Mouse (Mus musculus): ENCODE measurements around the gene Gnb5. TPM values are rescaled to one million over a fixed set of nuclear protein-coding genes. Genes with fewer than 3 reads are reported as not detected.

Gnb5 gene
- polyA plus RNA-seq, 1 experiment: 7.2 TPM

DNA sequence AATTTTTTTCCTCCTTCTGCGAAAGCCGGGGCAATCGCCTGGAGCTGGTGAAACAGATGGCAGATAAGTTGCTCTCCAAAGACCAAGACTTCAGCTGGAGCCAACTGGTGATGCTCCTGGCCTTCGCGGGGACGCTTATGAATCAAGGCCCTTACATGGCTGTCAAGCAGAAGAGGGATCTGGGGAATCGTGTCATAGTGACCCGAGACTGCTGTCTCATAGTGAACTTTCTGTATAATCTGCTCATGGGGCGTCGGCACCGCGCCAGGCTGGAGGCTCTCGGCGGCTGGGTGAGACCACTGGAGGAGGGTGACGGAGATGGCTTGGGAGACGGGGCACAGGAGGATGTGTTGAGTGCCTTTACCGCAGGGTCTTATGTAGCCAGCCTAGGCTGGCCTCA is 42.0 kb downstream of the Gnb5 start:
- Histone ChIP-seq H3K36me3 (ENCODE audit: control insufficient read depth, insufficient read depth) (no peaks in the 10 kb centered on the region), H3K79me2 (ENCODE audit: control insufficient read depth, insufficient read depth) (no peaks in the 10 kb centered on the region), H3K4me3 (ENCODE audit: insufficient read depth, poor library complexity, severe bottlenecking) (no peak overlapping the region), H3ac (ENCODE audit: control insufficient read depth, insufficient read length, low read depth) (no peak overlapping the region), H3K27me3 (ENCODE audit: control insufficient read depth, insufficient read depth, insufficient read length) (no peaks in the 10 kb centered on the region), H3K79me3 (ENCODE audit: low read depth) (no peaks in the 10 kb centered on the region)
- no peak for TF ChIP-seq USF1 (IDR thresholded peaks at IDR 0.05; ENCODE audit: low read depth)
- TF ChIP-seq MAX (IDR thresholded peaks at IDR 0.05): no peak
- no peak for TF ChIP-seq FOSL1 (IDR thresholded peaks at IDR 0.05; ENCODE audit: insufficient read depth, low read length, poor library complexity, severe bottlenecking)

- no peak overlapping the region for H3K4me3 ChIP-seq (ENCODE audit: insufficient read depth, poor library complexity, severe bottlenecking)
- no peaks in the 10 kb centered on the region for H3K36me3 ChIP-seq (ENCODE audit: control insufficient read depth, insufficient read depth)
- H3K79me3 ChIP-seq (ENCODE audit: low read depth): no peaks in the 10 kb centered on the region
- H3K27me3 ChIP-seq (ENCODE audit: control insufficient read depth, insufficient read depth, insufficient read length): no peaks in the 10 kb centered on the region
- TF ChIP-seq MYOD1 (IDR thresholded peaks at IDR 0.05; ENCODE audit: control insufficient read depth, insufficient read length, low read depth) (no peak), FOSL1 (IDR thresholded peaks at IDR 0.05; ENCODE audit: insufficient read depth, low read length, poor library complexity, severe bottlenecking) (no peak), MYOG (IDR thresholded peaks at IDR 0.05; ENCODE audit: control insufficient read depth, extremely low read depth, insufficient read length) (no peak), CTCF (IDR thresholded peaks at IDR 0.05; ENCODE audit: control insufficient read depth, insufficient read depth, insufficient read length) (no peak), MAX (IDR thresholded peaks at IDR 0.05) (no peak), CEBPB (IDR thresholded peaks at IDR 0.05; ENCODE audit: low read depth) (no peak), USF1 (IDR thresholded peaks at IDR 0.05; ENCODE audit: low read depth) (no peak)
- H3ac ChIP-seq (ENCODE audit: control insufficient read depth, insufficient read length, low read depth): no peak overlapping the region
- H3K79me2 ChIP-seq (ENCODE audit: control insufficient read depth, insufficient read depth): no peaks in the 10 kb centered on the region
Observed at GRCm38 (mm10) chr9:75348641-75349040, 42.6 kb downstream of the Gnb5 start.

- Histone ChIP-seq H3K79me3 (ENCODE audit: low read depth) (no peaks in the 10 kb centered on the region), H3K27me3 (ENCODE audit: control insufficient read depth, insufficient read depth, insufficient read length) (no peaks in the 10 kb centered on the region), H3K79me2 (ENCODE audit: control insufficient read depth, insufficient read depth) (no peaks in the 10 kb centered on the region), H3K4me3 (ENCODE audit: insufficient read depth, poor library complexity, severe bottlenecking) (no peak overlapping the region), H3K36me3 (ENCODE audit: control insufficient read depth, insufficient read depth) (no peaks in the 10 kb centered on the region), H3ac (ENCODE audit: control insufficient read depth, insufficient read length, low read depth) (no peak overlapping the region)
- TF ChIP-seq MYOG (IDR thresholded peaks at IDR 0.05; ENCODE audit: control insufficient read depth, extremely low read depth, insufficient read length) (no peak), FOSL1 (IDR thresholded peaks at IDR 0.05; ENCODE audit: insufficient read depth, low read length, poor library complexity, severe bottlenecking) (no peak), USF1 (IDR thresholded peaks at IDR 0.05; ENCODE audit: low read depth) (no peak), MYOD1 (IDR thresholded peaks at IDR 0.05; ENCODE audit: control insufficient read depth, insufficient read length, low read depth) (no peak), CTCF (IDR thresholded peaks at IDR 0.05; ENCODE audit: control insufficient read depth, insufficient read depth, insufficient read length) (no peak), CEBPB (IDR thresholded peaks at IDR 0.05; ENCODE audit: low read depth) (no peak), MAX (IDR thresholded peaks at IDR 0.05) (no peak)
Observed at GRCm38 (mm10) chr9:75353094-75353493, 47.0 kb downstream of the Gnb5 start.

DNA sequence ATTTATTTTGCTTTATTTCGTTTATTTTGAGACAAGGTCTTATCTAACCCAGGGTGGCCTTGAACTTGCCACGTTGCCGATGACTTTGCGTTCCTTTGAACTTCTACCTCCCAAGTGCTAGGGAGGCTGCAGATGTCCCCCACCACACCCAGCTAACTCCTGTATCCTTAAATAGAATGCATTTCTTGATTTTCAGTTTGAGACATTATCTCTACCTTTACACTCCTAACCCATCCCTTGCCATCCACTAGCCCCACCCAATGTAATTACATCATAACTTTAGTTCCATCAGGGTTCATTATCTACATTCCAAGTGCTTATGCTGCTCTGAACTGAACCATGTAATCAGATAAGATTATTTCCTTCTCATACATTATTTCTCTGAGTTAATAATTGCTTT is 49.7 kb downstream of the Gnb5 start:
- no peaks in the 10 kb centered on the region for H3K79me3 ChIP-seq (ENCODE audit: low read depth)
- no peaks in the 10 kb centered on the region for H3K36me3 ChIP-seq (ENCODE audit: control insufficient read depth, insufficient read depth)
- TF ChIP-seq USF1 (IDR thresholded peaks at IDR 0.05; ENCODE audit: low read depth): no peak
- no peak for TF ChIP-seq CTCF (IDR thresholded peaks at IDR 0.05; ENCODE audit: control insufficient read depth, insufficient read depth, insufficient read length)
- TF ChIP-seq CEBPB (IDR thresholded peaks at IDR 0.05; ENCODE audit: low read depth): no peak
- TF ChIP-seq MYOD1 (IDR thresholded peaks at IDR 0.05; ENCODE audit: control insufficient read depth, insufficient read length, low read depth): no peak
- TF ChIP-seq MYOG (IDR thresholded peaks at IDR 0.05; ENCODE audit: control insufficient read depth, extremely low read depth, insufficient read length): no peak
- no peak for TF ChIP-seq MAX (IDR thresholded peaks at IDR 0.05)
- TF ChIP-seq FOSL1 (IDR thresholded peaks at IDR 0.05; ENCODE audit: insufficient read depth, low read length, poor library complexity, severe bottlenecking): no peak

GRCm38 (mm10) chr9:75357087-75357654 is 51.1 kb downstream of the Gnb5 start:
- H3K27me3 ChIP-seq (ENCODE audit: control insufficient read depth, insufficient read depth, insufficient read length): no peaks in the 10 kb centered on the region
- no peak overlapping the region for H3ac ChIP-seq (ENCODE audit: control insufficient read depth, insufficient read length, low read depth)
- no peaks in the 10 kb centered on the region for H3K79me3 ChIP-seq (ENCODE audit: low read depth)
- H3K36me3 ChIP-seq (ENCODE audit: control insufficient read depth, insufficient read depth): no peaks in the 10 kb centered on the region
- no peaks in the 10 kb centered on the region for H3K79me2 ChIP-seq (ENCODE audit: control insufficient read depth, insufficient read depth)
- no peak overlapping the region for H3K4me3 ChIP-seq (ENCODE audit: insufficient read depth, poor library complexity, severe bottlenecking)
- TF ChIP-seq FOSL1 (IDR thresholded peaks at IDR 0.05; ENCODE audit: insufficient read depth, low read length, poor library complexity, severe bottlenecking) (no peak), USF1 (IDR thresholded peaks at IDR 0.05; ENCODE audit: low read depth) (no peak), CEBPB (IDR thresholded peaks at IDR 0.05; ENCODE audit: low read depth) (no peak), MYOD1 (IDR thresholded peaks at IDR 0.05; ENCODE audit: control insufficient read depth, insufficient read length, low read depth) (no peak), CTCF (IDR thresholded peaks at IDR 0.05; ENCODE audit: control insufficient read depth, insufficient read depth, insufficient read length) (no peak), MAX (IDR thresholded peaks at IDR 0.05) (no peak), MYOG (IDR thresholded peaks at IDR 0.05; ENCODE audit: control insufficient read depth, extremely low read depth, insufficient read length) (no peak)

More for the DNA sequence above, 49.7 kb downstream of the Gnb5 start:
- no peaks in the 10 kb centered on the region for H3K27me3 ChIP-seq (ENCODE audit: control insufficient read depth, insufficient read depth, insufficient read length)
- no peak overlapping the region for H3ac ChIP-seq (ENCODE audit: control insufficient read depth, insufficient read length, low read depth)
- H3K79me2 ChIP-seq (ENCODE audit: control insufficient read depth, insufficient read depth): no peaks in the 10 kb centered on the region
- no peak overlapping the region for H3K4me3 ChIP-seq (ENCODE audit: insufficient read depth, poor library complexity, severe bottlenecking)

DNA sequence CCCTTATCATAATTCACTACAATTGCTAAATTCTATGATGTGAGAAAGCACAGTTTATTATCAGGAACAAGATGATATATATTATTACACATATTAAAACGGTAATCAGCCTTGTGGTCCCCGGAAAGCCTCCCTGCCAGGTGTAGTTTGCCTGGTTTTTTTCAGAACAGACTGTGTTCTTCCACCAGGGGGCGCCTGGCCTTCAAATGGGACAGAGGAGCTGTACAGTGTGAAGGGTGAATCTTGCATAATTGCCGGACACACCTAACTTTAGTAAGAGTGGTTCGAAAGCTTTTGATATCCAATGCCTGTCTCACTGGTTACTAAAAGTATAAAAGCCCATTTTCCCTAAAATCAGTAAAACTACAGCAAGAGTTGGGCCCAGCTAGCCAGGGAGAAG is 55.6 kb downstream of the Gnb5 start:
- Histone ChIP-seq H3K27me3 (ENCODE audit: control insufficient read depth, insufficient read depth, insufficient read length) (no peaks in the 10 kb centered on the region), H3ac (ENCODE audit: control insufficient read depth, insufficient read length, low read depth) (no peak overlapping the region), H3K79me2 (ENCODE audit: control insufficient read depth, insufficient read depth) (no peaks in the 10 kb centered on the region), H3K4me3 (ENCODE audit: insufficient read depth, poor library complexity, severe bottlenecking) (no peak overlapping the region), H3K36me3 (ENCODE audit: control insufficient read depth, insufficient read depth) (no peaks in the 10 kb centered on the region), H3K79me3 (ENCODE audit: low read depth) (no peaks in the 10 kb centered on the region)
- no peak for TF ChIP-seq MAX (IDR thresholded peaks at IDR 0.05)
- no peak for TF ChIP-seq MYOG (IDR thresholded peaks at IDR 0.05; ENCODE audit: control insufficient read depth, extremely low read depth, insufficient read length)
- TF ChIP-seq MYOD1 (IDR thresholded peaks at IDR 0.05; ENCODE audit: control insufficient read depth, insufficient read length, low read depth): no peak
- peak; percentile 66 for TF ChIP-seq CEBPB (IDR thresholded peaks at IDR 0.05; ENCODE audit: low read depth)
- peak; percentile 35 for TF ChIP-seq CTCF (IDR thresholded peaks at IDR 0.05; ENCODE audit: control insufficient read depth, insufficient read depth, insufficient read length)
- TF ChIP-seq USF1 (IDR thresholded peaks at IDR 0.05; ENCODE audit: low read depth): no peak
- TF ChIP-seq FOSL1 (IDR thresholded peaks at IDR 0.05; ENCODE audit: insufficient read depth, low read length, poor library complexity, severe bottlenecking): no peak

Measured in C2C12 (cell line).